Mouse (Mus musculus): Measurements from ENCODE around the gene Hscb. TPM values are rescaled to one million over a fixed set of nuclear protein-coding genes. Genes with fewer than 3 reads are reported as not detected.

Hscb gene
- polyA plus RNA-seq, 1 experiment from 2014 or later: 41.5 TPM

- peaks cover 12% of the 10 kb centered on the region for H3K36me3 ChIP-seq (replicated peaks; ENCODE audit: insufficient read depth, low read length)
- H3K9ac ChIP-seq (replicated peaks): no peak overlapping the region
- DNase-seq (no peak), ATAC-seq (no peak)
- 85% methylated on average over 4 of the region's 4 CpGs for WGBS (ENCODE audit: insufficient replicate concordance)
- H3K9me3 ChIP-seq (ENCODE audit: low read length): no peaks in the 10 kb centered on the region
- no peak overlapping the region for H3K27ac ChIP-seq (ENCODE audit: low read depth)
- H3K4me2 ChIP-seq (ENCODE audit: low read depth, low read length): no peak overlapping the region
- H3K4me1 ChIP-seq (ENCODE audit: insufficient read depth): no peaks in the 10 kb centered on the region
- no peaks in the 10 kb centered on the region for H3K27me3 ChIP-seq (ENCODE audit: insufficient read depth, low read length)
- no peak overlapping the region for H3K4me3 ChIP-seq (ENCODE audit: low read depth, low read length)
- TF ChIP-seq CTCF (IDR thresholded peaks at IDR 0.05; ENCODE audit: low read depth) (no peak), EP300 (IDR thresholded peaks at IDR 0.05; ENCODE audit: low read depth) (no peak)
Observed at GRCm38 (mm10) chr5:110824421-110824820, 15.2 kb downstream of the Hscb start.

GRCm38 (mm10) chr5:110809667-110810325 is 29.8 kb downstream of the Hscb start, which contains the start of gene Ulk1:
TSS of gene Ulk1 (minus strand) at chr5:110810097.
- no peaks in the 10 kb centered on the region for H3K9me3 ChIP-seq (ENCODE audit: low read length)
- peaks cover 16% of the 10 kb centered on the region for H3K36me3 ChIP-seq (replicated peaks; ENCODE audit: insufficient read depth, low read length)
- H3K4me1 ChIP-seq (ENCODE audit: insufficient read depth): peaks cover 35% of the 10 kb centered on the region
- H3K27ac ChIP-seq (ENCODE audit: low read depth): peak within 1 kb of the TSS; percentile 98
- peak; percentile 85 for ATAC-seq
- H3K4me3 ChIP-seq (ENCODE audit: low read depth, low read length): peak within 1 kb of the TSS; percentile 82
- H3K9ac ChIP-seq (replicated peaks): peak within 1 kb of the TSS; percentile 100
- DNase-seq: peak; percentile 100
- H3K27me3 ChIP-seq (ENCODE audit: insufficient read depth, low read length): no peaks in the 10 kb centered on the region
- peak within 1 kb of the TSS; percentile 85 for H3K4me2 ChIP-seq (ENCODE audit: low read depth, low read length)
- 2% methylated on average over 53 of the region's 80 CpGs for WGBS (ENCODE audit: insufficient replicate concordance)
- TF ChIP-seq EP300 (IDR thresholded peaks at IDR 0.05; ENCODE audit: low read depth): no peak
- TF ChIP-seq CTCF (IDR thresholded peaks at IDR 0.05; ENCODE audit: low read depth): no peak

GRCm38 (mm10) chr5:110808821-110809666 is 30.5 kb downstream of the Hscb start:
- Histone ChIP-seq H3K4me2 (ENCODE audit: low read depth, low read length) (peak overlapping the region; percentile 85), H3K4me1 (ENCODE audit: insufficient read depth) (peaks cover 42% of the 10 kb centered on the region), H3K9me3 (ENCODE audit: low read length) (no peaks in the 10 kb centered on the region), H3K36me3 (replicated peaks; ENCODE audit: insufficient read depth, low read length) (peaks cover 23% of the 10 kb centered on the region), H3K9ac (replicated peaks) (peak overlapping the region; percentile 100), H3K4me3 (ENCODE audit: low read depth, low read length) (peak overlapping the region; percentile 82), H3K27me3 (ENCODE audit: insufficient read depth, low read length) (no peaks in the 10 kb centered on the region), H3K27ac (ENCODE audit: low read depth) (peak overlapping the region; percentile 98)
- DNase-seq: peak; percentile 50
- WGBS (ENCODE audit: insufficient replicate concordance): 2% methylated on average over 27 of the region's 27 CpGs
- no peak for ATAC-seq
- no peak for TF ChIP-seq EP300 (IDR thresholded peaks at IDR 0.05; ENCODE audit: low read depth)
- TF ChIP-seq CTCF (IDR thresholded peaks at IDR 0.05; ENCODE audit: low read depth): no peak

- DNase-seq (peak; percentile 93), ATAC-seq (peak; percentile 78)
- H3K27me3 ChIP-seq (ENCODE audit: insufficient read depth, low read length): no peaks in the 10 kb centered on the region
- whole genome bisulfite sequencing (ENCODE audit: insufficient replicate concordance): 2% methylated on average over 14 of the region's 14 CpGs
- H3K4me3 ChIP-seq (ENCODE audit: low read depth, low read length): peak overlapping the region; percentile 82
- peaks cover 46% of the 10 kb centered on the region for H3K4me1 ChIP-seq (ENCODE audit: insufficient read depth)
- peak overlapping the region; percentile 98 for H3K27ac ChIP-seq (ENCODE audit: low read depth)
- peak overlapping the region; percentile 100 for H3K9ac ChIP-seq (replicated peaks)
- H3K4me2 ChIP-seq (ENCODE audit: low read depth, low read length): peak overlapping the region; percentile 85
- no peak; the same call in none of the 2 replicates for TF ChIP-seq EP300 (IDR thresholded peaks at IDR 0.05; ENCODE audit: low read depth)
- no peak for TF ChIP-seq CTCF (IDR thresholded peaks at IDR 0.05; ENCODE audit: low read depth)
- H3K9me3 ChIP-seq (ENCODE audit: low read length): no peaks in the 10 kb centered on the region
- peaks cover 28% of the 10 kb centered on the region for H3K36me3 ChIP-seq (replicated peaks; ENCODE audit: insufficient read depth, low read length)
Observed at GRCm38 (mm10) chr5:110808061-110808631, 31.4 kb downstream of the Hscb start.

GRCm38 (mm10) chr5:110807453-110807852 is 32.1 kb downstream of the Hscb start:
- ATAC-seq (no peak), DNase-seq (no peak)
- 85% methylated on average over 4 of the region's 4 CpGs for WGBS (ENCODE audit: insufficient replicate concordance)
- Histone ChIP-seq H3K27me3 (ENCODE audit: insufficient read depth, low read length) (no peaks in the 10 kb centered on the region), H3K4me2 (ENCODE audit: low read depth, low read length) (peak overlapping the region; percentile 85), H3K27ac (ENCODE audit: low read depth) (peak overlapping the region; percentile 98), H3K4me3 (ENCODE audit: low read depth, low read length) (peak overlapping the region; percentile 82), H3K9ac (replicated peaks) (peak overlapping the region; percentile 100), H3K9me3 (ENCODE audit: low read length) (no peaks in the 10 kb centered on the region), H3K36me3 (replicated peaks; ENCODE audit: insufficient read depth, low read length) (peaks cover 35% of the 10 kb centered on the region), H3K4me1 (ENCODE audit: insufficient read depth) (peaks cover 53% of the 10 kb centered on the region)
- TF ChIP-seq CTCF (IDR thresholded peaks at IDR 0.05; ENCODE audit: low read depth): no peak
- no peak for TF ChIP-seq EP300 (IDR thresholded peaks at IDR 0.05; ENCODE audit: low read depth)

GRCm38 (mm10) chr5:110806676-110807075 is 32.9 kb downstream of the Hscb start:
- DNase-seq: no peak
- Histone ChIP-seq H3K4me2 (ENCODE audit: low read depth, low read length) (peak overlapping the region; percentile 85), H3K9me3 (ENCODE audit: low read length) (no peaks in the 10 kb centered on the region), H3K9ac (replicated peaks) (0 out of 2 replicates have a peak overlapping the region, but pooled peaks have one; percentile 22), H3K36me3 (replicated peaks; ENCODE audit: insufficient read depth, low read length) (peaks cover 41% of the 10 kb centered on the region), H3K27me3 (ENCODE audit: insufficient read depth, low read length) (no peaks in the 10 kb centered on the region), H3K27ac (ENCODE audit: low read depth) (peak overlapping the region; percentile 98), H3K4me1 (ENCODE audit: insufficient read depth) (peaks cover 60% of the 10 kb centered on the region), H3K4me3 (ENCODE audit: low read depth, low read length) (peak overlapping the region; percentile 82; the same call in 1 of the 2 replicates)
- ATAC-seq: no peak
- TF ChIP-seq EP300 (IDR thresholded peaks at IDR 0.05; ENCODE audit: low read depth) (no peak), CTCF (IDR thresholded peaks at IDR 0.05; ENCODE audit: low read depth) (no peak)
- WGBS (ENCODE audit: insufficient replicate concordance): 76% methylated on average over 1 of the region's 1 CpGs
